Comparison of ENCODE assay signal across 17 mouse cellular contexts in the genomic region with DNA sequence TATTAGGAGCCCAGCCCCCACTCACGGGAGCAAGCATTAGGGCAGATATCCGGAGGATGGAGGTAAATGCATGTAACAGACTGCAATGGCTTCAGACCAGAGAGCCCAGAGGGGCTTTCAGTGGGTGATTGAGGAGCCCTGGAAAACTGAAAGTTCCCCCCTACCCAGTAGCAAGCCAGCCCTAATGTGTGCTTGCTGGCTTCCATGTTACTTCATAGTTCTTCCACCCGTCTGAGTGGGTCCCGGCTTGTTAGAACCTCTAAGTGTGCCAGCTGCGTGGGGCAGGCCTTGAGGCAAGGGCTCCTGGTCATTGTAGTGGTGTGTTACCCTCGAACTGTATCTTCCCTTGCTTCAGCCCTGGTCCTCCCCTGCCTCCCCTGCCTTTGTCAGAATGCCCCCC.
DNase-seq lines count a peak whose midpoint lies in the region; ATAC-seq lines count a peak whose summit lies in the region.
"Had no signal": no experiment of that assay in that cellular context is flagged by ENCODE, and none has a peak within 500 bp of the region (broad histone marks: within the 10 kb centered on the region; RNA-seq: fewer than 3 reads in every experiment).

No protein-coding gene starts in this region.

- H3K4me1 ChIP-seq in brown adipose tissue, adult 24 weeks (ENCODE audit: control insufficient read depth, insufficient read depth, insufficient read length, low read length), result peaks cover 32% of the 10 kb centered on the region
- H3K4me1 ChIP-seq in limb, embryonic 10.5 days, result peaks cover 33% of the 10 kb centered on the region
- H3K4me1 ChIP-seq in kidney, embryonic 14.5 days (ENCODE audit: control insufficient read depth, insufficient read depth, low read length), result peaks cover 7% of the 10 kb centered on the region

- no peak overlapping the region for H3K4me2 ChIP-seq in kidney, embryonic 14.5 days (replicated peaks; ENCODE audit: low read depth, low read length)
- H3K4me2 ChIP-seq: heart, embryonic 13.5 days; hindbrain, embryonic 14.5 days; intestine, embryonic 15.5 days had no signal

- H3K27ac ChIP-seq in brown adipose tissue, adult 24 weeks (replicated peaks; ENCODE audit: low read depth, low read length), result peak overlapping the region; percentile 89
- peak overlapping the region; percentile 37; the same call in 1 of the 2 replicates for H3K27ac ChIP-seq in limb, embryonic 10.5 days
- peak overlapping the region; percentile 86; the same call in 1 of the 2 replicates for H3K27ac ChIP-seq in macrophage
- H3K27ac ChIP-seq in kidney, embryonic 14.5 days (ENCODE audit: low read depth, low read length), result no peak overlapping the region
- H3K27ac ChIP-seq: forebrain, embryonic 10.5 days; heart, embryonic 13.5 days; hindbrain, embryonic 10.5 days; hindbrain, embryonic 14.5 days; intestine, embryonic 15.5 days had no signal

- no peaks in the 10 kb centered on the region for H3K9me3 ChIP-seq in limb, embryonic 10.5 days (replicated peaks)
- H3K9me3 ChIP-seq in kidney, embryonic 14.5 days (ENCODE audit: control insufficient read depth, low read length), result peaks cover 7% of the 10 kb centered on the region; the same call in 1 of the 2 replicates
- H3K9me3 ChIP-seq: intestine, embryonic 15.5 days had no signal

- 88% methylated on average over 6 of the region's 6 CpGs for WGBS in limb, embryonic 10.5 days
- 90% methylated on average over 5 of the region's 6 CpGs for WGBS in macrophage (ENCODE audit: missing documents)
- WGBS in kidney, embryonic 14.5 days, result 82% methylated on average over 6 of the region's 6 CpGs

- no peaks in the 10 kb centered on the region for H3K79me2 ChIP-seq in macrophage (ENCODE audit: inconsistent target)

- no peak overlapping the region for H3K9ac ChIP-seq in kidney, embryonic 14.5 days (ENCODE audit: low read depth, low read length)
- H3K9ac ChIP-seq: heart, embryonic 13.5 days; hindbrain, embryonic 14.5 days; intestine, embryonic 15.5 days had no signal

- H3K36me3 ChIP-seq in limb, embryonic 10.5 days, result no peaks in the 10 kb centered on the region
- H3K36me3 ChIP-seq in macrophage (ENCODE audit: inconsistent target), result no peaks in the 10 kb centered on the region
- H3K36me3 ChIP-seq in kidney, embryonic 14.5 days (ENCODE audit: control insufficient read depth, insufficient read depth, low read length), result no peaks in the 10 kb centered on the region
- H3K36me3 ChIP-seq: forebrain, embryonic 10.5 days; heart, embryonic 13.5 days; hindbrain, embryonic 10.5 days; intestine, embryonic 15.5 days had no signal

- no peak for ATAC-seq in kidney, embryonic 14.5 days (ENCODE audit: low FRiP score, low TSS enrichment)
- ATAC-seq: forebrain, embryonic 14.5 days; intestine, embryonic 15.5 days had no signal

- H3K4me3 ChIP-seq in brown adipose tissue, adult 24 weeks (ENCODE audit: insufficient read depth, low read depth, low read length), result no peak overlapping the region
- no peak overlapping the region for H3K4me3 ChIP-seq in limb, embryonic 10.5 days
- no peak overlapping the region for H3K4me3 ChIP-seq in macrophage (ENCODE audit: inconsistent target)
- no peak overlapping the region for H3K4me3 ChIP-seq in kidney, embryonic 14.5 days (ENCODE audit: low read length)
- H3K4me3 ChIP-seq: erythroblast, embryonic 14.5 days; forebrain, embryonic 10.5 days; heart, embryonic 13.5 days; hindbrain, embryonic 10.5 days; intestine, embryonic 15.5 days had no signal

- H3K27me3 ChIP-seq in limb, embryonic 10.5 days (ENCODE audit: low read depth, poor library complexity, severe bottlenecking), result no peaks in the 10 kb centered on the region
- H3K27me3 ChIP-seq in kidney, embryonic 14.5 days (ENCODE audit: control insufficient read depth, insufficient read depth, low read length), result no peaks in the 10 kb centered on the region
- H3K27me3 ChIP-seq: heart, embryonic 13.5 days; intestine, embryonic 15.5 days had no signal

- intact Hi-C loops in heart, postnatal 36 days (cut with DNase I), result no loop called here
- intact Hi-C loops in left cerebral cortex, postnatal 14 days (cut with DNase I), result no loop called here

- DNase-seq in heart, adult 11 months, result peak; percentile 93
- DNase-seq in heart, postnatal 36 days, result no peak
- DNase-seq in limb, embryonic 10.5 days (ENCODE audit: low spot score), result no peak
- no peak for DNase-seq in left cerebral cortex, adult 11 months (ENCODE audit: low spot score)
- no peak for DNase-seq in left cerebral cortex, postnatal 14 days (ENCODE audit: low spot score in 2 of 2)
- DNase-seq: cerebellum, adult 8-10 months; cerebellum, postnatal 14 days had no signal
